Comparison of ENCODE assay signal across 8 mouse cellular contexts in the genomic region with DNA sequence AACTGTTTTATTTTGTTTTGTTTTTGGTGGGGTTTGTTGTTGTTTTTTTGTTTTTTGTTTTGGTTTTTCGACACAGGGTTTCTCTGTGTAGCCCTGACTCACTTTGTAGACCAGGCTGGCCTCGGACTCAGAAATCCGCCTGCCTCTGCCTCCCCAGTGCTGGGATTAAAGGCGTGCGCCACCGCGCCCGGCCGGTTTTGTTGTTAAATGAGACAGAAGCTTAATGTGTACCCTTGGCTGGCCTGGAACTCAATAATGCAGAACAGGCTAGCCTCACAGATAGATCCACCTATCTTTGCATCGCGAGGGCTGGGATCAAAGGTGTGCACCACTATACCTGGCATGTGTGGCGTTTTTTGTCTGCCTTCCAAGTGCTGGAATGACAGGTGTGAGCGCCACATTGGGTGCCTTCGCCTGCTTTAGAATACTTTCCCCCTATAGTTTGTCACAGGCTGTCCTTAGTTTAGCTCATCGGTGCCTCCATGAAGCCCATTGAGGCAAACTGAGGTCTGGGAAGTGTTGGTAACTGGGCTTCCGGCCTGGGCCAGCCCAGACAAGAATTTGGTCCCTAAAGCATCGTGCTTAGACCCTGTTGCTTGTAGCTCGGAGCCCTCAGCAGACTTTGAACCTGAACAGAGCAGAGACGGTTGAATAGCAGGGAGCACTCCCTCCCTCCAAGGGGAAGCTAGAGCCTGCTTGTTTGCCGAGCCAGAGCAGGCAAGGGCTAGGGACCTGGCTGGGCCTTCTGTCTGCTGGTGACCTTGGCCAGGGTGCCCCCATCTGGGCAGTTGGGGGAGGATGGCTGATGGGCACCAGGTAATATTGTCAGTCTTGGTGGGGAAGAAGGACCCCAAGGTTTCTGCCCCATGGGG. TPM values are rescaled to one million over a fixed set of nuclear protein-coding genes. Genes with fewer than 3 reads are reported as not detected.
DNase-seq lines count a peak whose midpoint lies in the region; ATAC-seq lines count a peak whose summit lies in the region.

No protein-coding gene starts in this region.

- H3K4me2 ChIP-seq in intestine, embryonic 16.5 days (ENCODE audit: low read depth, low read length), result peak overlapping the region; percentile 62

- H3K9me3 ChIP-seq in heart, embryonic 10.5 days, result no peaks in the 10 kb centered on the region
- no peaks in the 10 kb centered on the region for H3K9me3 ChIP-seq in embryonic facial prominence, embryonic 10.5 days
- H3K9me3 ChIP-seq in intestine, embryonic 16.5 days (ENCODE audit: control insufficient read depth, low read length), result no peaks in the 10 kb centered on the region
- H3K9me3 ChIP-seq in midbrain, embryonic 10.5 days (replicated peaks), result no peaks in the 10 kb centered on the region

- H3K4me1 ChIP-seq in heart, embryonic 10.5 days, result peaks cover 43% of the 10 kb centered on the region
- H3K4me1 ChIP-seq in embryonic facial prominence, embryonic 10.5 days, result peaks cover 47% of the 10 kb centered on the region
- peaks cover 41% of the 10 kb centered on the region for H3K4me1 ChIP-seq in intestine, embryonic 16.5 days (ENCODE audit: control insufficient read depth, insufficient read depth, low read length)
- H3K4me1 ChIP-seq in midbrain, embryonic 10.5 days, result peaks cover 48% of the 10 kb centered on the region

- ATAC-seq in intestine, embryonic 16.5 days, result peak; percentile 32

- H3K27me3 ChIP-seq in heart, embryonic 10.5 days (ENCODE audit: insufficient read depth, poor library complexity, severe bottlenecking), result peaks cover 14% of the 10 kb centered on the region; the same call in 1 of the 2 replicates
- peaks cover 16% of the 10 kb centered on the region for H3K27me3 ChIP-seq in embryonic facial prominence, embryonic 10.5 days (replicated peaks; ENCODE audit: low read depth, poor library complexity, severe bottlenecking)
- no peaks in the 10 kb centered on the region for H3K27me3 ChIP-seq in intestine, embryonic 16.5 days (replicated peaks; ENCODE audit: control insufficient read depth, insufficient read depth, low read length)
- peaks cover 20% of the 10 kb centered on the region for H3K27me3 ChIP-seq in midbrain, embryonic 10.5 days (ENCODE audit: low read depth, poor library complexity, severe bottlenecking)

- H3K9ac ChIP-seq in intestine, embryonic 16.5 days (ENCODE audit: low read depth, low read length), result peak overlapping the region; percentile 91

- peak overlapping the region; percentile 79 for H3K4me3 ChIP-seq in heart, embryonic 10.5 days
- peak overlapping the region; percentile 85 for H3K4me3 ChIP-seq in embryonic facial prominence, embryonic 10.5 days
- H3K4me3 ChIP-seq in intestine, embryonic 16.5 days (ENCODE audit: low read length), result peak overlapping the region; percentile 87
- peak overlapping the region; percentile 84 for H3K4me3 ChIP-seq in midbrain, embryonic 10.5 days

- WGBS in heart, embryonic 10.5 days, result 39% methylated on average over 20 of the region's 20 CpGs
- WGBS in embryonic facial prominence, embryonic 10.5 days, result 44% methylated on average over 20 of the region's 20 CpGs
- WGBS in intestine, embryonic 16.5 days, result 29% methylated on average over 20 of the region's 20 CpGs
- WGBS in midbrain, embryonic 10.5 days, result 45% methylated on average over 20 of the region's 20 CpGs

- no peak for DNase-seq in heart, embryonic 10.5 days (ENCODE audit: low spot score)
- DNase-seq in heart, adult 18-20 months, result no peak
- DNase-seq in embryonic facial prominence, embryonic 10.5 days (ENCODE audit: low spot score), result no peak
- DNase-seq in midbrain, embryonic 10.5 days (ENCODE audit: low spot score), result peak; percentile 31
- no peak for DNase-seq in ovary, postnatal 36 days (ENCODE audit: low spot score)
- DNase-seq in left cerebral cortex, adult 8-10 months (ENCODE audit: low spot score in 2 of 2), result no peak
- DNase-seq in layer of hippocampus, adult 18-20 months (ENCODE audit: low spot score in 2 of 2), result no peak

- peak overlapping the region; percentile 92 for H3K27ac ChIP-seq in heart, embryonic 10.5 days
- peak overlapping the region; percentile 95 for H3K27ac ChIP-seq in embryonic facial prominence, embryonic 10.5 days (replicated peaks)
- H3K27ac ChIP-seq in intestine, embryonic 16.5 days (ENCODE audit: low read length), result peak overlapping the region; percentile 80
- peak overlapping the region; percentile 96 for H3K27ac ChIP-seq in midbrain, embryonic 10.5 days (replicated peaks)

- peaks cover 36% of the 10 kb centered on the region for H3K36me3 ChIP-seq in heart, embryonic 10.5 days
- H3K36me3 ChIP-seq in embryonic facial prominence, embryonic 10.5 days (replicated peaks), result peaks cover 44% of the 10 kb centered on the region
- peaks cover 15% of the 10 kb centered on the region for H3K36me3 ChIP-seq in intestine, embryonic 16.5 days (ENCODE audit: control insufficient read depth, insufficient read depth, low read length)
- H3K36me3 ChIP-seq in midbrain, embryonic 10.5 days, result peaks cover 41% of the 10 kb centered on the region

RNA-seq across cellular contexts. Expression of gene Pheta1, which starts 0.9 kb away (rescaled TPM):
- 20.1 and 32.4 TPM in 2 replicates for polyA plus RNA-seq in heart, embryonic 10.5 days (2016; fragmentation: Nextera tagmentation; extraction: Ambion mirVana)
- 1 to 10 TPM; 6.4 to 8.3 TPM for total RNA-seq in heart, adult 18-20 months (2021)
- polyA plus RNA-seq in embryonic facial prominence, embryonic 10.5 days (2016; fragmentation: Nextera tagmentation; extraction: Ambion mirVana), result 56.5 and 60.0 TPM in 2 replicates
- polyA plus RNA-seq in intestine, embryonic 16.5 days (2015; fragmentation: Nextera tagmentation; extraction: Ambion mirVana), result 38.1 and 44.6 TPM in 2 replicates
- 46.7 and 52.9 TPM in 2 replicates for polyA plus RNA-seq in midbrain, embryonic 10.5 days (2016; fragmentation: Nextera tagmentation; extraction: Ambion mirVana)
- total RNA-seq in left cerebral cortex, adult 8-10 months (2022), result 10 to 100 TPM in 2 of 4 experiments, 1 to 10 TPM in 2; 9.3 to 11.0 (median 9.7) TPM
- total RNA-seq in layer of hippocampus, adult 18-20 months (2021), result 10 to 100 TPM in 1 of 2 experiments, 1 to 10 TPM in 1; 7.5 to 11.7 TPM

RNA-seq across cellular contexts. Expression of gene Sh2b3, which starts 12.3 kb away (rescaled TPM):
- 15.3 and 18.2 TPM in 2 replicates for polyA plus RNA-seq in heart, embryonic 10.5 days (2016; fragmentation: Nextera tagmentation; extraction: Ambion mirVana)
- total RNA-seq in heart, adult 18-20 months (2021), result 10 to 100 TPM; 21.3 to 21.6 TPM
- polyA plus RNA-seq in embryonic facial prominence, embryonic 10.5 days (2016; fragmentation: Nextera tagmentation; extraction: Ambion mirVana), result 7.9 TPM in 2 replicates
- 7.7 and 9.9 TPM in 2 replicates for polyA plus RNA-seq in intestine, embryonic 16.5 days (2015; fragmentation: Nextera tagmentation; extraction: Ambion mirVana)
- polyA plus RNA-seq in midbrain, embryonic 10.5 days (2016; fragmentation: Nextera tagmentation; extraction: Ambion mirVana), result 6.9 and 8.1 TPM in 2 replicates
- 10 to 100 TPM; 17.9 to 22.1 (median 19.9) TPM for total RNA-seq in left cerebral cortex, adult 8-10 months (2022)
- 10 to 100 TPM; 21.3 to 23.4 TPM for total RNA-seq in layer of hippocampus, adult 18-20 months (2021)
